Mouse (Mus musculus) heart, adult 2 months (tissue): Measurements from ENCODE around the gene Ppil6.

Experiments used
- CTCF ChIP-seq: fragments of 200-600 bp; IDR thresholded peaks from 2 replicates; pipeline ENCODE4 v1.8.1; 2022; ENCODE audit warnings: antibody characterized with exemption, mild to moderate bottlenecking, moderate library complexity
- EP300 ChIP-seq: fragments of 200-500 bp; IDR thresholded peaks from 2 replicates; pipeline ENCODE4 v1.6.1; 2011; ENCODE audit warnings: low read depth, low read length, control low read depth; ENCODE audit not compliant: insufficient read depth
- POLR2A ChIP-seq: fragments of 200-500 bp; IDR thresholded peaks from 2 replicates; pipeline ENCODE4 v1.6.1; 2011; ENCODE audit warnings: mild to moderate bottlenecking, low read depth, low read length, control low read depth; ENCODE audit not compliant: insufficient read depth

DNA sequence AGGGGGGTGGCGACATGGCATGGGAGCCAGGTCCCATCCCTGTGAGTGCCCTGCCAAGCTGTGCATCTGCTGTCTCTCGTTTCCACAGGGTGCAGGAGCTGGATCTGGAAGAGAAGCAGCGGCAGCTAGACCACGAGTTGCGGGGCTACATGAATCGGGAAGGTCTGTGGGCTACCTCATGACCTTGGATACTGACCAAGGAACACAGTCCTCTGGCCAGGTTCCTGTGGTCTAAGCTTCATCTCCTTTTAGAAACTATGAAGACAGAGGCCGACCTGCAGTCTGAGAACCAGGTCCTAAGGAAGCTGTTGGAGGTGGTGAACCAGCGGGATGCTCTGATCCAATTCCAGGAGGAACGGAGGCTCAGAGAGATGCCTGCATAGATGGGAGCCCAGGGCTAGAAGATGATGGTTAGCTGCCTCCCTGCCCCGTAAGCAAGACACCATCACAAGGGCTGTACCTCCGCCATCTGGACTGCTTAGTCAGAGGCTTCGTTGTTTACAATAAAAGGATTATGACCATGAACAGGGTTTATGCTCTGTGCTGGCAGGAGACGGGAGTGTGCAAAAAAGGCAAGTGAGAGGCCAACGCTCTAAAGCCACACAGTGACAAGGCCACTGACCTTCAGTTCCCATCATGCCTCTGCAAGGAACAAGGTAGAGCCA is 3.6 kb upstream of the Ppil6 start:
- TF ChIP-seq POLR2A: no peak
- no peak for TF ChIP-seq CTCF
- TF ChIP-seq EP300: no peak
